Mouse (Mus musculus) regulatory T cell (primary cell): ENCODE measurements around the gene Thap3.

Experiments used
- in situ Hi-C: fragments of 300-600 bp; cut with MboI, MseI; formaldehyde crosslinking; loops from one replicate; pipeline ENCODE4 v1.15.1; 2025; ENCODE audit warnings: high pct_unique_total_duplicates

The Thap3 gene

DNA sequence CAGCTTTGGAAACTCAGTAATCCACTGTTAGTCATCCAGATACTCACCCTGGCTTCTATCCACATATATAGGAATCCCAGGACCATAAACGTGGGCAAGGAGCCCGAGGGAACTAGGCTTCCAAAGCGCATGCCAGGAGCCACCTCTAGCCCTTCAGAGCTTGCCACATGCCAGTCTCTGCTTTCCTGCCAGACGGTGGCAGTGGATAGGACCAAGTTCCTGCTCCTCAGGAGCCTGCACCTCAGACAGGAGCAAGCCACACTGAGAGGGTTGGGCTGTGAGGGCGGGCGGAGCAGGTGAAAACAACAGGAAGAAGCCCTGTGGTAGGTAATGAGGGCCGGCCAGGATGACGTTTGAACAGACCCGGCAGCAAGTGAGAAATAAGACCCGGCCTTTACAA is 2.9 kb downstream of the Thap3 start:
- in situ Hi-C loops: no loop called here

DNA sequence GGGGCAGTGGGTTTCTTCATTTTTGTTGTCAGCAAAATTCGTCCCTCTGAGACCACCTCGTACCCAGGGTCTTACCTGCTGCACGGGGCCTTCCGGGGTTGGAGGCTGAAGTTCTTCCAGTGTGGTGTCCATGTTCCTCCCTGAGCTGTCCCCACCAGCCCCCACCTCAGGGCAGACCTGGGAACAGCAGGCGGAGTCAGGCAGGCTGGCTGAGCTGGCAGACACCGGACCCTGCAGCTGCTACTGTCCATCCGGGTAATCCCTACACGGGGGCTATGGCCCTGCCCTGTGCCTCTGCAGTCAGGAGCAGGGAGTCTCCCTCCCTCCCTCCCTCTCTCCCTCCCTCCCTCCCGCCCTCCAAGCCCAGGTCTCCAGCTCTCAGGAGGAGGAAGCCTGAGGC is 5.2 kb downstream of the Thap3 start:
- in situ Hi-C loops: loop anchor here (5.0 kb wide), 1 partner anchor 49 kb away; no protein-coding TSS in a partner anchor

DNA sequence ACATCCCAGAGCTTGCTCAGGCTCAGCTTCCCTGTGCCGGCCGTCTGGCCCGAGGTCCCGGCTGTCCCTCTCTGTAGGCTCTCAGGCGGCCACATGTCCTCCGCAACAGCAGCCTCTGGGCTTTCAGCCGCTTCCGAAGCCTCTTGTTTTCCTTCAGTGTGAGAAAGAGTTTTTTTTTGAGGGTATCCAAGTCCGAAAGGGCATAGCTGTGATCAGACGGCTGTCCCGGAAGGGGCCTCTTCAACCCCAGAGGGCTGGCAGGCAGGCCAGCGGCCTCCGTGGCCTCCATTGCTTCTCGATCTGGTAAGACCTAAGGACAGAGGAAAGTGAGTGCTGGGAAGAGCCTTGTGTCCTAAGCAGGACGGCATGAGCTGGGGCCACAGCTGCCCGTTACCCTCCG is 5.8 kb downstream of the Thap3 start:
- in situ Hi-C loops: loop anchor here (5.0 kb wide), 1 partner anchor 49 kb away; no protein-coding TSS in a partner anchor

DNA sequence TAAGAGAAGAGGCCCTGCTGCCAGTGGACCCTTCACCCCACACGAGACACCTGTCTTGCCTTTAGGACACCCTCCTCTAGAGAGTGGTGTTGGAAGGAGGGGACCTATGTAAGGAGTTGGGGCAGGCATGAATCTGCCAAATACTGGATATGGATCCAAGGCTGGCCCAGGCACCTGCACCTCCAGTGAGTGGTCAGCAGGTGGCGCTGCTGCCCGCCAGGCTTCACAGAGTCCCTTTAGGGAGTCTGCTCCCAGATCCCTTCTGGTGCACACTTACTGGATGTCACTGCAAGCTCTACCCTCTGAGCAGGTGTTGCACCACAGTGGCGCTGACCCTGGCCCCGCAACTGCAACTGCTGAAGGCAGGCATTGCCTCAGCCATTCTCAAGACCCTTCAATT is 7.4 kb downstream of the Thap3 start:
- in situ Hi-C loops: loop anchor here (5.0 kb wide), 1 partner anchor 51 kb away; no protein-coding TSS in a partner anchor

DNA sequence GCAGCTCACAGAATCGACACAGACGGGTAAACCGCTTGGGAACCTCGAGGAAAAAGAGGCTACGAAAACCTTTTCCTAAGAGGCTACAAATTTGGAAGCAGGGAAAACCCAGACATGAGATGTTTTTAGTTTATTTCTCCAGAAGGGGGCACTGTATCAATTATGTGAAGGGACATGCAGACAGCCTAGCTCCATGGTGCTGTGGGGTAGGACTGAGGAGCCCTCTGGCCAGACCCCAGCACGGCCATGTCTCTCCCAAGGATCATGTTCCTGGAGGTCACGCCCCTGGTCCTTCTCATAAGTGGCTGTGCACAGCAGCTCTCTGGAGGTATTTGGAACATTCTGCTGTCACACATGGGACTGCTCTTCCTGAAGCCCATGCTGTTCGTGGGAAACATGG is 8.1 kb downstream of the Thap3 start:
- in situ Hi-C loops: loop anchor here (5.0 kb wide), 1 partner anchor 52 kb away; no protein-coding TSS in a partner anchor

DNA sequence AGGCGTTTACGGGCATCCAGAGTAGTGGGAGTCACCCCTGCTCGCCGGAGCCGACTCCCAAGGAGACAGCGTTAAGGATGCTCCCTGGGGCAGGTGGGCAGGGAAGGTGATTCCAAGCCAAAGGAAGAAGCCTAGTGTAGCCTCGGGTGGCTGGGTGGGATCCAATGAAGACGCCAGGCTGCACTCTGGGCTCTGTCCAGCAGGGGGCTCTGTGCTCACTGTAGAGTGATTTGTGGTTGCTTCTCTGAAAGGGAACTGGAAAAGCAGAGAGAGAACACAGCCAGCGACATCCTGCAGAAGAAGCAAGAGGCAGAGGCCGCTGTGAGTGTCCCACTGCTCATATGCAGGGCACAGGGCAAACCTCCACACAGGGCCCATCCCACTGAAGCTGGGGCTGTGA is 11.0 kb downstream of the Thap3 start:
- in situ Hi-C loops: no loop called here

DNA sequence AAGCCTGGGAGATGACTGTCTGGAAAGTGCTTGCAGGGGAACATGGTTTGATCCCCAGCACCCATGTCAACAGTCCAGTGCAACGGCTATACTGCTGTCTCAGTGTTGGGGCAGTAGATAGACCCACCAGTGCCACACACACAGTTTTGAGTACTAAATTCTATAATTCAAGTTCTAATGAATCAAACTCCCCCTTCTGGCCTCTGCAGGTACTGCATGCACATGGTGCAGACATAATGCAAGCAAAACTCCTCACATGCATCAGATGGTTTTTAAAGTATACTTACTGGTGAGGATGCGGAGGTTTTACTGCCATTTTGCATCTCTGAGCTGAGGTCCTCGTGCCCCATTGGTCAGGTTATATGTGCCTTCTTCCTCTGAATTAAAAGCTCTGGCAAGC is 13.4 kb downstream of the Thap3 start:
- in situ Hi-C loops: no loop called here

DNA sequence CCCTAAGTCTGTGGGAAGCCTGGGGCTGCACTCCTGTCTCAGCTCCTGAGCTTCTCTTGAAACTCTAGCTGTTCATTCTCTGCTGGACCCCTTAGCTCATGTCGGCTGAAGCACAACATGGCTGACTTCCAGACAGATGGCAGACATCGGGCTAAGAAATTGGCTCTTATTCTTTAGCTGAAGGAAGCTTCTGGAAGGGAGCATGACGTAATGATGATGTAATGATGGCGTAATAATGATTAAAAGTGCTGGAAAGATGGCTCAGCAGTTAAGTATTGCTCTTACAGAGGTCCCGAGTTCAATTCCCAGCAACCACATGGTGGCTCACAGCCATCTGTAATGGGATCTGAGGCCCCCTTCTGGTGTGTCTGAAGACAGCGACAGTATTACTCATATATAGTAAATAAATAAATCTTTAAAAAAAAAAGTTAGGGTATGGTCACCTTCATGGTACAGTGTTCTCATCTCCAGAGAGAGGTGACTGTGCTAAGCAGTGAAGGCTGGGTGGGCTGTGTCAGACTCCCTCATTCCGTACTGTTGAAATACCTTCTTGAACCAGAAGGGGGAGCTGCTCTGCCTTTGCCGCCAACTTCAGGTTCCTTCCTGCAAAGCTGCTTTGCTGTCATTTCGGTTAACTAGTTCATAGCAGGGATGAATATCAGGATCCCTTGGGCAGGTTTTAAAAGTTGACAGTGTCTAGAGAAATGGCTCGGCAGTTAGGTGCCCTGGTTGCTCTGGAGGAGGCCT is 16.4 kb downstream of the Thap3 start:
- in situ Hi-C loops: no loop called here

DNA sequence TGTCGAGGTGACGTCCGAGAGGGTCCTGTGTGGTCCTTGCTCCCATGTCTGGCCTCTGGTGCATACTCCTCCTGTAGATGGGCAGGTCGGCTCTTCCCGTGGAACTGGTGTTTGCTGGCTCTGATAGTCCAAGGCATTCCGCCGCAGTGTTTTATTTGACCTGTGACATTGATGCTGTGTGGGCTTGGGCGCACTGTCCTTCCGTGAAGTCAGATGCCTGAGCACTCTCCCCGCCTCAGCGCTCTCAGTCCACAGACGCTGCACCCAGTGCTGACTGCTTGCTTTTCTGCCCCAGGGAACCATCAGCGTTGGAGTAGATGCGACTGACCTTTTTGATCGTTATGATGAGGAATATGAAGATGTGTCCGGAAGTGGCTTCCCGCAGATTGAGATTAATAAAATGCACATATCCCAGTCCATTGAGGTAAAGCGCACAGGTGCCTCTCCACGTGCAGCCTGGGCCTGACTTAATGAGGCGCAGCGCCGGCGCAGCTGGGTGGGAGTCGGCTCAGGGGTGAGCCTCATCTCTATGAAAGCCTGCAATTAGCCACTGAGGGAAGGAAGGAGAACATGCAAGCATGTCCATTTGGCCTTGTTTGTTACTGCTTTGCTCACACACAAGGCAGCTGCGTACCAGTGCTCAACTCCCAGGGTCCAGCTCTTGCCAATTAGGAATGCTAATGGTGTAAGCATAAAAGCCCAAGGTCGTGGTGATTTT is 20.4 kb downstream of the Thap3 start:
- in situ Hi-C loops: no loop called here

DNA sequence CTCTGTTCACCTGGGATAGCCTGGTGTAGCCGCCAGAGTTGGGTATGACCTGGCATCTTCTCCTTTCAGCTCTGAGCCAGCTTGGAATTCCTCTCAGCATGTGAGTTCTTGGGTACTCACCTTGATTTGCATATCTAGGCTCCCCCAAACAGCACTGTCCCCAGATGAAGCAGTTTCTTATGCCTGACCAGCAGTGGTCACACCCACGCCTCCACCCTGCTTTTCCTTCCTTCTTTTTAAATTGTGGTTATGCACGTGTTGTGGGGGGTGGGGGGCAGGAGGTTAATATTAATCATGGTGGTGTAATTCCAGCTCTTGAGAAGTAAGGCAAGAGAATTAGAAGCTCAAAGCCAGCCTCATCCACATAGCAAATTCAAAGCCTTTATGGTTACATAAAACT is 26.0 kb downstream of the Thap3 start:
- in situ Hi-C loops: no loop called here

DNA sequence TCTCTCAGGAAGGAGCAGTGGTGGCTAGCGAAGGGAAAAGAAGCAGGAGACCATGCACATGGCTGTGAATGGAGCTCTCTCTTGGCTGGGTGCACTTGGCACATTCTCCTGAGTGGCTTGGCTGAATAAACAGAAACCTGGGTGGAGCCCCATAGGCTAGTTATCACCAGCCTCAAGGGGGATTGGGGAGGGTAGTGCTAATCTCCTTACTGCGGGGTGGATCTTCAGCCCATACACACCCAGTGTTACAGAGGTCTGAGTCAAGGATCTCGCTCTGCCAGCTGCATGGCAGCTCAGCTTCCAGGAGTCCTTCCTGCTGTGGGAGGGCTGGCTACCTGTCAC is 28.3 kb downstream of the Thap3 start:
- in situ Hi-C loops: no loop called here

DNA sequence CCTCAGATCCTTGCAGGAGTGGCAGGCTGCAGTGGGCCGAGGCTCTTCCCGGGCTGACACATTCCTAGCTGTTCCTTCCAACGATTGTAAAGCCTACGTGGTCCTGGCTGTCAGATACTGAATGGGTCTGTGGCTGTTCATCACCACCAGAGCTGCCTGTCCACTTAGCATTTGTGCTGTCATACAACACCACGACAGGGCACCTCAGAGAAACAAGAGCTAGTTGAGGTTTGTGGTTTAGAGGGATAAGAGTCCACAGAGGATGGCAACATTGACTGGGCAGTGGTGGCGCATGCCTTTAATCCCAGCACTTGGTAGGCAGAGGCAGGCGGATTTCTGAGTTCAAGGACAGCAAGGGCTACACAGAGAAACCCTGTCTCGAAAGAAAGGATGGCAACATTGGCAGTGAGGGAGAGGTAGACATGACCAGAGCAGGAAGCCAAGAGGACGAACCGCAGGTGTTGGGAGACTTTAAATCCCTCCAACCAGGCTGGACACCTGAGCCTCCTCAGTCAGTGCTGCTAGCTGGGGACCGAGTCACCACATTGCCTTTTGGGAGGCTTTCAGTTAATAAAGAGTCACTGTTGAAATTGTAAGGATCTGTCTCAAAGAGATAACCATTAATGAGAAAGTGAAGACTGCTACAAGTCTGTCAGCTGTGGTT is 28.8 kb downstream of the Thap3 start:
- in situ Hi-C loops: no loop called here

DNA sequence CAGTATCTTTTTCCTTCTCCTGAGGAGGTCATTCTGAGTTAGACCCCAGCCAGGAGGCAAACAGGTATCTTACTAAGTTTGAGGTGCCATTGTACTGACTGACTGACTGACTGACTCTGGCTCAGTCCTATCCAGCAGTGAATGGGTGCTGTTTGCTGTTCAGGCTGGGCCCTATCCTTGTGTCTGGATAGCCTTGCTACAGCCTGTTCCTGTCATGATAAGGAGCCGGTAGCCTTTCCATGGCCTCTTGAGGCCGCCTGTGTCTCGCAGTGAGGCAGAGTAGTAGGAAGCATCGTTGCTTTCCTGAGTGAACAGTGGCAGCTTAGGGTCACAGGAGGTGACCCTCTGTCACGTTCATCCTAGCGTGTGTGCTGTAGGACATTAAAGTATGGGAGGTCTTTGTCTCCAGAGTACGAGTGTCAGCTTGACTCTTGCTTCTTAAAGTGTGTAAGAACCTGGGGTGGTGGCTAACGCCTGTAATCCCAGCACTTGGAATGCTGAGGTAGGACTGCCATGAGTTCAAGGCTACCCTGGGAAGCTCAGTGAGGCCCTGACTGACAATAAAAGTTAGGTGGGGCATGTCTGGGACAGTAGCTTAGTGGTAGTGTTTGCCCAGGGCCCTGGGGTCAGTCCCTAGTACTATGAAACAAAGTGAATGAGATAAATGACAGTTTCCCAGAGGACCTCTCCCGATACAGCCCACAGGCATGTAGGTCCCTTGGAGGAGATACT is 31.0 kb downstream of the Thap3 start:
- in situ Hi-C loops: no loop called here

DNA sequence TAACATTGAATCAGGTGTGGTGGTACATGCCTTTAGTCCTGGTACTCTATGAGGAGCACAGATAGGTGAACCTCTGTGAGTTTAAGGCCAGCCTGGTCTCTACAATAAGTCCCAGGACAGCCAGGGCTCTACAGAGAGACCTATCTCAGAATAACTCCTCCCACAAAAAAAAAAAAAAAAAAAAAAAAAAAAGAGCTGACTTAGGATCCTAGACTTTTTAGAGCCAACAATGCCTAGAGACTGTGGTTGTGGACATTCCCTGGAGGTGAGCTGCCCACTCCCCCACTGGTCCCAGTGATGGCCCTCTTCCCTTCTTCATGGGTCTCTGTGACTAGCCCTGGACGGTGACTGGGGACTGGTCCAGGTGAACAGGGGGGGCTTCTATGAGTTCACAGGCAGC is 33.0 kb downstream of the Thap3 start:
- in situ Hi-C loops: no loop called here

DNA sequence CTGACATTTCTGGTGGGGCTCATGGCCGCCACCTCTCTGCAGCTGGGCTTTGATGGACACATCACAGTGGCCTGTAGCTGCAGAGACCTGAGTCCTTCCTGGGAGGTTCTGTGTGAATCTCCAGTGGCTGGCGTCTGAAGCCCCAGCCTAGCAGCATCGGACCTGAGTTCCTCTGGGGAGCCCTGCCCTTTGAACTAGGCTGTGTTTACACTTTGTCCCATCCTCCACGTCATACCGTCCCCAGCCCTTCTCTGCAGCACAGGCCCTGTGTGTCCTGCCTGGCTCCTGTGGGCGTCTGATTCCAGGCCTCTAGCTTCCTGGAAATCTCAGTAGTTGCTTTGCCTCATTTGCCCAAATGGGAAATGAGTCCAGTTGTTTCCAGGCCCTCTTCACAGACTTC is 35.6 kb downstream of the Thap3 start:
- in situ Hi-C loops: no loop called here

DNA sequence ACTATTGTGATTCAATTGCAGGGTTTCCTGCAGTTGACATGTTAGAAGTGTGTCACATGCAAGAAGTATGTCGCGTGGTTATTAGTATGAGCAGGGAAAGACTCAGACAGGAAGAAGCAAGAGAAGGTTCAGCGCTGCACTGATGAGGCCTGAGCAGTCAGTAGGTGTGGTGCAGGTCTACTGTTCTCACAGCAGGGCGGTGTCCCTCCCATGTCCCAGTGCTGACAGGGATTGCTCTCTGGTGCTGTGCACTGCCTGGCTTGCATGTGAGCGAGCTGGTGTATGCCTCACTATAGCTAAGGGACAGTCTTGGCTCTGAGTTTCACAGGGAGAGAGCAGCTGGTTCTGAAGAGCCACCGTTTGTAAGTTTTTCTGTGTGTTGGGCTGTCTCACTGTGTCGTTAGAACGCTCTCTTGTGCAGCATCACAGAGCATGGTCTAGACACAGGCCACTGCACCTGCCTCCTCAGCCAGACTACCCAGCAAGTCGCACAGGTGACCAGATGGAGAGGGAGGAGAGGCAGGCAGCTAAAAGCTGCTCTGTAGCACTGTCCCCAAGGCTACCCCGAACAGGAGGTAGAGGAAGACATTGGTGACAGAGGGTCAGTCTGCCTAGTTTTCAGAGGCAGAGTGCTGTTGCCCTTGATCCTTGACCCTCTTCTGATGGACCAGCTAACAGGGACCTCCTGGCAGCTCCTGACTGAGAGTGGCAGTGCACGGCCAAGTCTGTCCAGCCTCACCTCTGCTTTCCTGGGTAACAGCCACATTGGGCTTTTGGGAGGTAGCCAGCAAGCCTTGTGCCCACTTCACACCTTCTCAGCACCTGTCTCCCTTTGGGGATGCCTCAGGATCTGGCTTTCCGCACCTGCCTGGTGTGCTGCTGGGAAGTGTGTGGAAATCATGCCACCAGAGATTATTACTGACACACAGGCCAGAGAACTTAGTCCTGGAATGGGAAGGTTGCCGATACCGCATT is 40.0 kb downstream of the Thap3 start:
- in situ Hi-C loops: no loop called here

DNA sequence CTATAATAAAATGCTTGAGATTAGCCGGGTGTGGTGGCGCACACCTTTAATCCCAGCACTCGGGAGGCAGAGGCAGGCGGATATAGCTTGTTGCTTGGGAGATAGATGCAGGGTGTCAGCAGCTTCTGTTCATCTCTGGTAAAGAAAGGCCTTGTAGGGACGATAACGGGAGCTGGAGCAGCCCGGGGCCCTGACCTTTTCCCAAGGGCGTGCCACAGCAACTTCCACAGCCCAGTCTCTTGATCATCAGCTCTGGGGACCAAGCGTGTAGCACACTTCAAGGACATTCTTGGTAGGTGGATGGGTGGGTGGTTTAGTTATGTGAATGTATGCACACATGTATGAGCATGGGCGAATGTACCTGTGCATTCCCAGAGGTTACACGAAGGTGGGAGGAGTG is 42.6 kb downstream of the Thap3 start:
- in situ Hi-C loops: no loop called here

DNA sequence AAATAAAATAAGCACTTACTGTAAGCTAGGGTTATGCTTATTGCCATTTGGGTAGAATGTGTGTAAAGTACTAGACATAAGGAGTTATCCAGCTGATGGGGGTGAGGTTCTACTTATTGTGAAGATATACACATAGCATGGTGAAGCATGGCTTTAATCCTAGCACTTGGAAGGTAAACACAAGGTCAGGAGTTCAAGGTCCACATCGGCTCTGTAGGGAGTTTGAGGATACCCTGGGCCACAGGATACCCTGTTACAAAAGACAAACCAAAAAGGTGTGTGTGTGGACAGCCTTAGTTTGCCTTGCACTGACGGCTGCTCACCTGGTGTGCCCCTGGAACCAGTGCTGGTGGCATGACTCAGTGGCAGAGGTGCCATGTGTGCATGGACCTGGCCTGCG is 50.7 kb downstream of the Thap3 start:
- in situ Hi-C loops: no loop called here

DNA sequence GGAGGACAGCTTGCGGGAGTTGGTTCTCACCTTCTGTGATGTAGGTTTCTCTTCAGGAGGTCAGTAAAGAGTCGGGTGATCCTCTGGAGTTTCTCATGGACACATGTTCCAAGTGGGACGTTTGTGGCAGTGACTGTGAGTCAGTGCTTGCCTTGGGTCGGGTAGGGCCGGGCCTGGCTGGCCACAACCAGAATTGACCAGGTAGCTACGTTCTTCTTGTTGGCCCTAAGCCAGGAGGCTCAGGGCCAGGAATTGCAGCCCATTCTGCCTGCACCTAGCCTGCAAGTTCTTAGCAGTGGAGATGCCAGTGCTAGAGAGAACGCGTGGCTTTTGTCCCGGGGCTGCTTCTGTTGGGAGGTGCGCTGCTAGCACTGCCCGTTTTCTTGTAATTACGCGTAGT is 51.4 kb downstream of the Thap3 start:
- in situ Hi-C loops: no loop called here

DNA sequence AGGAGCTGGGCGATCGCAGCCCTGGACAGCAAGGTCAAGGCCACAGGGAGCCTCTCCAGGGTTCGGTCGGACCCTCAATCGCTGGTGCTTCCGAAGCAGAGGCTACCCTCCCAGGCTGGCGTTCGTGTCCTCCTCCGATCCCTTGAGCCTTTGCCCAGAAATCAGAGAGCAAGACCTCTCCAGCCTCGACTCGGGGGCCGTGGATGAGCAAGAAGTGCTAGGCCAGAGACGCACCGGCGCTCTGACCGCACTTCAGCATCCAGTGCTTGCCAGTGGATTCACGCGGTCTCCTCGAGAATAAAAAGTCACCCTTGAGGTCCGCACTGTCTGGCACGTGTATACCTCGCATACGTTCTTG is 54.6 kb downstream of the Thap3 start:
- in situ Hi-C loops: no loop called here
